Mouse (Mus musculus) erythroblast, embryonic 14.5 days (primary cell): ENCODE measurements around the gene Zbtb24. TPM values are rescaled to one million over a fixed set of nuclear protein-coding genes. Genes with fewer than 3 reads are reported as not detected.

Experiments
- H3K27me3 ChIP-seq: 2 replicates; pipeline ENCODE4 v1.6.1; 2012; ENCODE audit warnings: inconsistent platforms; ENCODE audit not compliant: control insufficient read depth
- H3K36me3 ChIP-seq: 2 replicates; pipeline ENCODE4 v1.6.1; 2012; ENCODE audit warnings: mild to moderate bottlenecking, inconsistent platforms; ENCODE audit not compliant: control insufficient read depth
- H3K4me1 ChIP-seq: 2 replicates; pipeline ENCODE4 v1.6.1; 2012; ENCODE audit warnings: inconsistent platforms; ENCODE audit not compliant: control insufficient read depth
- H3K4me3 ChIP-seq: replicated peaks from 2 replicates; pipeline ENCODE3; 2012; ENCODE audit warnings: moderate library complexity, mild to moderate bottlenecking, inconsistent platforms
- H3K9me3 ChIP-seq: 2 replicates; pipeline ENCODE4 v1.6.1; 2012; ENCODE audit warnings: low read length, inconsistent platforms, mixed read lengths; ENCODE audit not compliant: control insufficient read depth
- GATA1 ChIP-seq: IDR thresholded peaks from 2 replicates; pipeline ENCODE4 v1.6.1; 2012; ENCODE audit warnings: low read length, inconsistent platforms, mixed read lengths
- TAL1 ChIP-seq: IDR thresholded peaks from 3 replicates; pipeline ENCODE4 v1.6.1; 2012; ENCODE audit warnings: low read length, inconsistent platforms, mixed read lengths
- polyA plus RNA-seq: library from polyadenylated mRNA; stranded (reverse); fragments of >175 nt; gene quantifications from 2 replicates; pipeline ENCODE4 v1.2.3, GENCODE M21; 2012

Gene Zbtb24
- polyA plus RNA-seq, 1 experiment = 0.45 TPM

DNA sequence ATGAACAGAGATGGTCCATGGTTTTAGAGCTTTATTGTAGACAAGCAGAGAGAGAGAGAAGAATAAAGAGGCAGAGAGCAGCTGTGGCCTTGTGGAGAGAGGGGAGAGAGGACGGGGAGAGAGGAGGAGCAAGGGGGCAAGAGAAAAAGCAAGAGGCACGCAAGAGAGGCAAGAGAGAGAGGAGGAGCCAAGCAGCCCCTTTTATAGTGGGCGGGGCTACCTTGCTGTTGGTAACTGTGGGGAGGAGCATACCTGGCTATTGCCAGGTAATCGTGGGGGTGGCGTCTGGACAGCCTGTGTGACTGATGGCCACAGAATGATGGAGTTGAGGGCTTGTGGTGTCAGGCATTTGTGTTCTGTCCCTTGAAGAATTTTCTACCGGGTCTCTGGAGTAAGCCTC is 23.8 kb upstream of the Zbtb24 start:
- Histone ChIP-seq H3K4me3 (no peak overlapping the region), H3K27me3 (no peaks in the 10 kb centered on the region), H3K9me3 (no peaks in the 10 kb centered on the region), H3K36me3 (no peaks in the 10 kb centered on the region), H3K4me1 (no peaks in the 10 kb centered on the region)
- TF ChIP-seq TAL1 (no peak), GATA1 (no peak)

DNA sequence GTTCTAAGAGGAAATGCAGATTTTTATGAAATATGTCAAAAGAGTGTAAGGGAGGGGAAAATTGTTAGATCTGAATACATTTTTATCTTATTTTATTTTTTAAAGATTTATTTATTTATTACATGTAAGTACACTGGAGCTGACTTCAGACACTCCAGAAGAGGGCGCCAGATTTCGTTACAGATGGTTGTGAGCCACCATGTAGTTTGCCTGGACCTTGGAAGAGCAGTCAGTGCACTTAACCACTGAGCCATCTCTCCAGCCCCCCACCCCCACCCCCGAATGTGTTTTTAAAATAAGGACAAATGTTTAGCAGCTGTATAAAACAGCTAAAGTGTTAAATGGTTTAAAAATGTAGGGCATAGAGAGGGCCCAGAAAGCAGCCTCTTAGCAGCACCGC is 15.6 kb upstream of the Zbtb24 start:
- Histone ChIP-seq H3K9me3 (no peaks in the 10 kb centered on the region), H3K4me1 (no peaks in the 10 kb centered on the region; the same call in 1 of the 2 replicates), H3K27me3 (peaks cover 7% of the 10 kb centered on the region), H3K4me3 (no peak overlapping the region), H3K36me3 (no peaks in the 10 kb centered on the region)
- TF ChIP-seq TAL1 = no peak
- TF ChIP-seq GATA1 = no peak

DNA sequence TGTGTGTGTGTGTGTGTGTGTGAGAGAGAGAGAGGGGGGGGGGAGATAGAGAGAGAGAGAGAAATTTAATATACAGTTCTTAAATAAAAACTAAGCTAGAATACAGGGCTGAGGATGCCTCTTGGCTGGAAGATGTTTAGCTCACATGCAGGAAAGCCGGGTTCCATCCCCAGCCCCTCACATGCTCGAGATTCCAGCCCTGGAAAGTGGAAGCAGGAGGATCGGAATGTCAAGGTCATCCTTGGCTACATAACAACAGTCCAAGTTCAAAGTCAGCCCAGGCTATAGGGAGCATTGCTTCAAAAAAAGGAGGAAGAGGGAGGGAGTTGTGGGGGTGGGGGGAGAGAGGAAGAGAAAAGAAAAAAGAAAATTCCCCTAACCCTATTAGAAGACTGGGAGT is 15.0 kb upstream of the Zbtb24 start:
- peaks cover 7% of the 10 kb centered on the region for H3K27me3 ChIP-seq
- TF ChIP-seq GATA1 (no peak), TAL1 (no peak)
- no peak overlapping the region for H3K4me3 ChIP-seq
- H3K4me1 ChIP-seq = no peaks in the 10 kb centered on the region; the same call in 1 of the 2 replicates
- no peaks in the 10 kb centered on the region for H3K36me3 ChIP-seq
- H3K9me3 ChIP-seq = no peaks in the 10 kb centered on the region

DNA sequence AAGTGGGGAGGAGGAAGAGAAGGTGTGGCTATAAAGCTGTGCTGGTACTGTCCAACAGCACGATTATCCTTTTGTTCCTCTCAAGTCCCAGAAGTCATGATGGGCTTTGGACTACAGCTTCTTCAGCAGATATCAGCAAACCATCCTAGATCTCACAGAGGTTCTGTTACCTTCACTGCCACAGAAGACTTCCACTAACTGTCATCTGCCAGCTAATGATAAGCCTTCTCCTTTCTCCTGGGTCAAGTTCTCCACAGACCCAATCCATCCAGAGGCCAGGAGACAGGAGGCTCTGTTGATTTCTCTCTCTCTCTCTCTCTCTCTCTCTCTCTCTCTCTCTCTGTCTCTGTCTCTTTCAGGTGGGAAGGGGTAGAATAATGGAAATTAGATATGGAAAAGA is 2.0 kb upstream of the Zbtb24 start:
- no peak for TF ChIP-seq TAL1
- no peak for TF ChIP-seq GATA1
- Histone ChIP-seq H3K4me3 (no peak overlapping the region), H3K36me3 (peaks cover 19% of the 10 kb centered on the region), H3K9me3 (no peaks in the 10 kb centered on the region), H3K27me3 (peaks cover 4% of the 10 kb centered on the region), H3K4me1 (peaks cover 37% of the 10 kb centered on the region)

DNA sequence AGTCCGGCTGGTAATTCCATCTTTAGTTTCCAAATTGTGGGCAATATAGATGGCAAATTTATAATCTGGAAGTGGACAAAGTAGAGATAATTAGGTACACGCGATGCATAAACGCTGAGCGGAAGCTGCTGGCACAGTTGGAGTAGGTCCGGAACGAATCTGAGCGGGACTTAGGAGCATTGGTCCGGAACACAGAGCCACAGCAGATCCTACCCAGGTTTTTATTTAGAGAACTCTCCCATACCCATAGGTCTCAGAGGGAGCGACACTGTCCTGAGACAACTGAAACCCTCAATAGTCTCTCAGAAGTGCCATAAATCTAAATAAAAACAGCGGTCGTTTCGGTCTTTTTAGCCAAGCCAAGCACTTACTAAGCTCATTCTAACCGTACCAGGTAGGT is 499 bp upstream of the Zbtb24 start:
- Histone ChIP-seq H3K36me3 (peaks cover 27% of the 10 kb centered on the region), H3K9me3 (no peaks in the 10 kb centered on the region), H3K27me3 (peaks cover 4% of the 10 kb centered on the region), H3K4me3 (peak overlapping the region; percentile 93), H3K4me1 (peaks cover 43% of the 10 kb centered on the region)
- TF ChIP-seq GATA1 (no peak), TAL1 (no peak)

DNA sequence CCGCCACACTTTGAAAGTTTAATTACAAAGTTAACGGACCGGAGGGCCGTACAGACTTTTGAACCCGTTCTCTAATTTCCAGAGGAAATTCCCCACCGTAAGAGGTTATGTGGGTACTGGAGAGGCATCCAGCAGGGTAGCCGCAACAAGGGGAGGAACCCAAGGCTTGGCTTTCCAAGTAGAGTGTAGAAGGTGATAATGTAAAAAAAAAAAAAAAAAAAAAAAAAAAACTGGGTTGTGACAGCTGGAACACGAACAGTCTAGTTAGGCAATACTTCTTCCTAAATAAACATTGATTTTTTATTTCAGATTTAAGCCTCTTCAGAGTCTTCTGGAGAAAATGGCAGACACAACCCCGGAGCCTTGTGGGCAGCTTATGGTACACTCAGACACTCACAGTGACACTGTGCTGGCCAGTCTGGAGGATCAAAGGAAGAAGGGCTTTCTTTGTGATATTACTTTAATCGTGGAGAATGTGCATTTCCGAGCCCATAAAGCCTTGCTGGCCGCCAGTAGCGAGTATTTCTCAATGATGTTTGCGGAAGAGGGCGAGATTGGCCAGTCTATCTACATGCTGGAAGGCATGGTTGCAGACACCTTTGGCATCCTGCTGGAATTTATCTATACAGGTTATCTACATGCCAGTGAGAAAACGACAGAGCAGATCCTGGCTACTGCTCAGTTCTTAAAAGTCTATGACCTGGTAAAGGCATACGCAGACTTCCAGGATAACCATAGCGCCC is 768 bp downstream of the Zbtb24 start:
- no peaks in the 10 kb centered on the region for H3K9me3 ChIP-seq
- H3K36me3 ChIP-seq = peaks cover 39% of the 10 kb centered on the region
- TF ChIP-seq TAL1 = no peak
- no peak for TF ChIP-seq GATA1
- H3K4me1 ChIP-seq = peaks cover 43% of the 10 kb centered on the region
- H3K4me3 ChIP-seq = peak overlapping the region; percentile 93
- peaks cover 2% of the 10 kb centered on the region; the same call in 1 of the 2 replicates for H3K27me3 ChIP-seq

DNA sequence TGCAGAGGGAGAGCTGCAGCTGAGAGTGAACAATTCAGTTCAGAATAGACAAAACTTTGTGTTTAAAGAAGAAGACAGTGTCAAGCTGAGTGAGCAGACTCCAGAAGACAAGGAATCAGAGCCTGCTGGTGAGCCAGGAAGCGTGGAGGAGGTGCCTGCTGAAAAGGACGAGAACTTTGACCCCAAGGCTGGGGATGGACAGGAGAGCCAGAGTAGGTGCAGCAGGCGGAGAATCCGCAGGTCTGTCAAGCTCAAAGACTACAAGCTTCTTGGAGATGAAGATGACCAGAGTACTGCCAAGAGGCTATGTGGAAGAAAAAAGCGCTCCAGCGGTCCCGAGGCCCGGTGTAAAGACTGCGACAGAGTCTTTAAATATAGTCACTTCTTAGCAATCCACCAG is 1.5 kb downstream of the Zbtb24 start:
- TF ChIP-seq TAL1 (no peak), GATA1 (no peak)
- Histone ChIP-seq H3K9me3 (no peaks in the 10 kb centered on the region), H3K27me3 (no peaks in the 10 kb centered on the region), H3K36me3 (peaks cover 46% of the 10 kb centered on the region), H3K4me1 (peaks cover 50% of the 10 kb centered on the region), H3K4me3 (peak overlapping the region; percentile 93)

DNA sequence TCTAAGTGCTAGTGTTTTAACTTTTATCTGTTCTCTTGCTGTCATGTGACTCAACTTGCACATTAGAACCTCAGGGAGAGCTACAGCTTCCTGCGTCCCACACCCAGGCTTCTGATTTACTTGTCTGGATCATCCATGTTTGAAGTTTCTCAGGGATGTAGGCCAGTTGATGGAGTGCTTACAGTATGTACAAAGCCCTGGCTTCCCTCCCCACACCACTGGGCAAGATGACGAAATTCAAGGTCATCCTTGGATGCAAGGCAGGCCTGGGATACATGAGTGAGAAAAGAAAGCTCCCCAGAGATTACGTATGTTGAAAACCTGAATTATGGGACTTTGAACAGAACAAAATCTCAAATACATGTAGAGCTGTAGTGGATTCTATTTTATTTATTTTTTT is 2.6 kb downstream of the Zbtb24 start:
- H3K4me1 ChIP-seq = peaks cover 49% of the 10 kb centered on the region

DNA sequence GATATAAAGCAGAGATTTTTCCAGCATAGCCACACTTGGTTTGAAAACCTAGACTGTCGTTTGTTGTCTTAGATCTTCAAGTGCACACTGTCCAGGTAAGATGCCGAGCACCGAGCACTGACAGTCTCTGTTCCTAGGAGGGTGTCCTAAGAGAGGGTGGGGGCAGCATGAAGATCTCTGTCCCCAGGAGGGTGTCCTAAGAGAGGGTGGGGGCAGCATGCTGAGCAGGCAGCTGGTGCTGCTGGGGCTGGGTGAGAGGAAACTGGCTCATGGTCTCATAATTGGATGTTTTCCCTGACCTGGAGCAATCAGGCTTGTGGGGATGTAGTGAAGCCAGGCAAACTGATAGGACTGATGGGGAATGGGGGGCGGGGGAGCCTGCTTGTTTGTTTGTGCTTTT is 9.8 kb downstream of the Zbtb24 start:
- no peak overlapping the region for H3K4me3 ChIP-seq
- no peaks in the 10 kb centered on the region for H3K27me3 ChIP-seq
- peaks cover 60% of the 10 kb centered on the region for H3K36me3 ChIP-seq

More for the DNA sequence above, 2.6 kb downstream of the Zbtb24 start:
- TF ChIP-seq TAL1 = no peak
- no peak for TF ChIP-seq GATA1
- Histone ChIP-seq H3K27me3 (no peaks in the 10 kb centered on the region), H3K9me3 (no peaks in the 10 kb centered on the region), H3K4me3 (no peak overlapping the region), H3K36me3 (peaks cover 49% of the 10 kb centered on the region)

More for the DNA sequence above, 9.8 kb downstream of the Zbtb24 start:
- TF ChIP-seq GATA1 (no peak), TAL1 (no peak)
- H3K4me1 ChIP-seq = peaks cover 7% of the 10 kb centered on the region
- no peaks in the 10 kb centered on the region for H3K9me3 ChIP-seq
